Mouse (Mus musculus): ENCODE data around the gene Gm19684. TPM values are rescaled to one million over a fixed set of nuclear protein-coding genes. Genes with fewer than 3 reads are reported as not detected.
"Not testable (repeated sequence)": the region's sequence is repeated elsewhere in the genome, so short reads cannot be mapped to it uniquely, and the experiment has no call there.

Gm19684 gene
- polyA plus RNA-seq, 1 experiment from 2014 or later: not detected

DNA sequence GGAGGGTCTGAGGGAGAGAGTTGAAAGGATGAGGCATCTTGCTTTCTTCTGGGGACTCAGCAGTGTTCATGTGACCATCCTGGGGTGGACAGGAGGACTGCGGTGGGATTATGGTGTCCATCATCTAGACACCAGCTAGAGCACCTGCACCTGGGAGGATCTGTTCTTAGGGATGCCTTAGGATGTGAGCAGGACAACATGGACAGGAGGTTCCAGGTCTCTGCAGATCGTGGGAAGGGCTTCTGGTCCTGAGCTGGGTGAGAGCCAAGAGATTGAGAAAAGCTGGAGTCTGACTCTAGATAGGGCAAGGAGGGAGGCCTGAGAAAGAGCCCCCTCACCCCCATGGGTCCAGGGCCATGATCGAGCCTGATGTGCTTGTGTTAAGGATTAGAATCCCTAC, 11.3 kb upstream of the Gm19684 start:
- not testable (repeated sequence) for H3K27ac ChIP-seq (replicated peaks); H3K9ac ChIP-seq; H3K4me2 ChIP-seq; ATAC-seq (ENCODE audit: insufficient read depth); H3K4me1 ChIP-seq (replicated peaks); H3K4me3 ChIP-seq (replicated peaks); H3K9me3 ChIP-seq (replicated peaks); H3K36me3 ChIP-seq (replicated peaks)
- WGBS (ENCODE audit: insufficient replicate concordance): 35% methylated on average over 3 of the region's 3 CpGs
- H3K27me3 ChIP-seq: peaks cover 44% of the 10 kb centered on the region

DNA sequence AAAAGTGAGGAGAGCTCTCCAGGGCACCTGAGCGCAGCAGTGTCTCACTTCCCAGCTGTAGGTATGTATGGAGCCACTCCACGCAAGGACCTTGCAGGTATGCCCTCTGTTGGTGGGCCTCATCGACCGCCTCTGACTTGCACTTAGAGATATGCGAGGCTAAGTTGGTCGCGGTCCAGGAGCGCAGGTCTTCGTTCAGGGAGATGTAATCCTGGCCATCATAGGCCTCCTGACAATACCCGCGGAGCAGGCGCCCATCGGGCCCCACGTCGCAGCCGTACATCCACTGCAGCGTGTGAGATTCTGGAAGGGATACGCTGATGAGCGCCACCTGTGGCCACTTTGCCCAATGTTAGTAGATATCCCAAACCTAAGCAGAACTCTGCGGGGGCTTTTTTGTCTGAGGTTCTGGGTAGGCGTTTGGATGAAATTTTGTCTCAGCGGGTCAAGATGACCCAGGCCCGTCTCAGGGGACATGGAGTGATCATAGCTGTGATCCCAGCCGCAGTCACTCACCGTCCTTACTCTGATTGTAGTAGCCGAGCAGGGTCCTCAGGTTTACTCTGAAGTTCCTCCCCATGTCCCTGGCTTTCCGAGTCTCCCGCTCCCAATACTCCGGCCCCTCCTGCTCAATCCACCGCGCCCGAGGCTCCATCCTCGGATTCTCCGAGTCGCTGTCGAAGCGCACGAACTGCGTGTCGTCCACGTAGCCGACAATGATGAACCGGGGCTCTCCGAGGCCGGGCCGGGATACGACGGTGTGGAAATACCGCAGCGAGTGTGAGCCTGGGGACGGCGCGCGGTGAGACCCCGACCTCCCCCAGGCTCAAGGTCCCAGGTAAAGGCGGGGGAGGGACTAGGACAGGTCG, 10.6 kb upstream of the Gm19684 start:
- not testable (repeated sequence) for H3K36me3 ChIP-seq (replicated peaks); H3K9ac ChIP-seq; ATAC-seq (ENCODE audit: insufficient read depth); H3K9me3 ChIP-seq (replicated peaks); H3K4me1 ChIP-seq (replicated peaks); H3K27ac ChIP-seq (replicated peaks)
- peak overlapping the region; percentile 63 for H3K4me2 ChIP-seq
- H3K27me3 ChIP-seq: peaks cover 44% of the 10 kb centered on the region
- 1% methylated on average over 57 of the region's 57 CpGs for WGBS (ENCODE audit: insufficient replicate concordance)
- peak overlapping the region; percentile 30 for H3K4me3 ChIP-seq (replicated peaks)

DNA sequence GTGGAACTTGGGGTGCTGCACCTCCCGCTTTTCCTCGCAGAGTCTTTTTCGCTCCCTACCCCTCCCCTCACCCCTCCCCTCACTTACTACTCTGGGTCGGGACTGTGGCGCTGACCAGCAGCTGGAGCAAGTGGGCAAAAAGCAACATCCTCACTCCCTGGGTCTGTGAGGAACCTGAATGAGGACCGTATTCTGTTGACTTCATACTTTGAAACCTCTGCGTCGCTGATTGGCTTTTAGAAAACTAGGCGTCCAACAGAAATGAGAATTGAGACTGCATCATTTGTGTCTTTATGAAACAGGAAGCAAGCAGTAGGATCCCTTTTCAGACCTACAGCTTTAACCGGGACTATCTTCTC, 10.0 kb upstream of the Gm19684 start:
- not testable (repeated sequence) for H3K9me3 ChIP-seq (replicated peaks); H3K27ac ChIP-seq (replicated peaks); H3K36me3 ChIP-seq (replicated peaks); H3K9ac ChIP-seq; H3K4me1 ChIP-seq (replicated peaks); ATAC-seq (ENCODE audit: insufficient read depth)
- Histone ChIP-seq H3K4me3 (replicated peaks) (peak overlapping the region; percentile 30), H3K27me3 (peaks cover 44% of the 10 kb centered on the region), H3K4me2 (peak overlapping the region; percentile 63)
- WGBS (ENCODE audit: insufficient replicate concordance): 1% methylated on average over 10 of the region's 10 CpGs

DNA sequence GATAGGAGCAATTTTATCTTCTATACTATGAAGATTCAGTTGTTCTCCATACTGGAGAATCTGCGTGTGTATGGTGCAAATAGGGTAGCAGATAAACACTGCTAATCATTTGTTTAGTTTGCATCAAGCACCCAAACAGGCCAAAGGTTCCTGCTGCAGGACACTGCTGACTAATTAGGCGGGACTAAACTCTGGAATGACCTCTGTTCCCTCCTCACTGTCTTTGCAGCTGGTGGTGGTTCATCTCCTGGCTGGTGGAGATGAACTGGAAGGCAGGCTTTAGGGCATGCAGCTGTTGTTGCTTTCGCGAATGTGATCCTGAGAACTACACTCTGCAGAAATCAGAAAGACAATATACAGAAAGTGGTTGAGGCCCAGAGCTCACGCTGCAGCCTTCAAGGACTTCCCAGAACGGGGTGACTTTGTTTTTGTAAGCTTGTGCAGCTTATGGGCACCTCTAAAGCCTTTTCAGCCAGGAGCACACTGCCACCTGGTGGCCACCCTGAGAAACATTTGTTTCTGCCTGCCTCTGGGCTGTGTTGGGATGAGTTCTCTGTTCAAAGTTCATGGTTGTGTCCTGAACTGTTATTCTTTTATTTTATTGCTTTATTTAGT, 7.4 kb upstream of the Gm19684 start:
- not testable (repeated sequence) for H3K36me3 ChIP-seq (replicated peaks); H3K9me3 ChIP-seq (replicated peaks); H3K4me2 ChIP-seq; H3K4me1 ChIP-seq (replicated peaks); H3K9ac ChIP-seq; H3K27ac ChIP-seq (replicated peaks); H3K4me3 ChIP-seq (replicated peaks); ATAC-seq (ENCODE audit: insufficient read depth)
- WGBS (ENCODE audit: insufficient replicate concordance): 17% methylated on average over 6 of the region's 6 CpGs
- peaks cover 37% of the 10 kb centered on the region for H3K27me3 ChIP-seq

DNA sequence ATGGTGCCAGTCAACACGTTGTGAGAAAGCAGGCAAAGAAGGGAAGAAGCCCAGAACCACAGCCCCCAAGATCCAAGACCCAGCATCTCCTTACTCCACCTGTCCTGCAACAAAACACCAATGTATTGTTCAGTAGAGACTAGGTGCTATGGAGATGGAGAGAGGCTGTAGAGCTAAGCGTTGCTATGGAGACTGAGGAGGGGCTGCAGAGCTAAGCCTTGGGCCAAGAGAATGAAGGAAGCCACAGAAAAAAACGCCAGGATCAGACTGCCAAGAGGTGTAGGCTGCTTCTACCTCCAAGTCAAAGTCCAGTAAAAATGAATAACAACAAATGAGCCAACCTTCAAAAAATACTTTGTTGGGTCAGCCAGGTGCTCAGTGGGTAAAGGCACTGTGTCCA, 4.9 kb upstream of the Gm19684 start:
- ATAC-seq (ENCODE audit: insufficient read depth); H3K4me1 ChIP-seq (replicated peaks); H3K36me3 ChIP-seq (replicated peaks); H3K9me3 ChIP-seq (replicated peaks); H3K9ac ChIP-seq; H3K4me2 ChIP-seq; H3K27ac ChIP-seq (replicated peaks); H3K4me3 ChIP-seq (replicated peaks): not testable (repeated sequence)
- 22% methylated on average over 3 of the region's 3 CpGs for WGBS (ENCODE audit: insufficient replicate concordance)
- H3K27me3 ChIP-seq: peaks cover 35% of the 10 kb centered on the region

DNA sequence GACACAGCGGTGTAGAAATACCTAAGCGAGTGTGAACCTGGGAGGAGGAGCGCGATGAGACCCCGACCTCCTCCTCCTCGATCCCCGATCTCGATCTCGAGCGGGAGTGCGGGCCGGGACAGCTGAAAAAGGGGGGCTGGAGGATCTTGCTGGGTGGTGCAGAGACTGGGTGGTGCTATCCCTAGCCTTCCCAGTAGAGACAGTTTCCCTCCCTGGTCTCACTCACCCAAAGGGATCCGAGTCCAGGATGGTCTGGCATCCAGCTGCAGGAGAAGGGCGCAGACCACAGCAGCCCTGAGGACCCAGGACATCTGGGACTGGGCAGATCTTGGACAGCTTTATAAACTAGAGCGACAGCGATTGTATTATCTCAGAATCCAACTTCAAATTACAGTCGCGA, 639 bp upstream of the Gm19684 start:
- not testable (repeated sequence) for ATAC-seq (ENCODE audit: insufficient read depth); H3K4me3 ChIP-seq (replicated peaks); H3K9ac ChIP-seq; H3K9me3 ChIP-seq (replicated peaks); H3K4me1 ChIP-seq (replicated peaks); H3K27ac ChIP-seq (replicated peaks); H3K36me3 ChIP-seq (replicated peaks)
- peak overlapping the region; percentile 45 for H3K4me2 ChIP-seq
- WGBS (ENCODE audit: insufficient replicate concordance): 20% methylated on average over 18 of the region's 18 CpGs
- H3K27me3 ChIP-seq: peaks cover 38% of the 10 kb centered on the region

DNA sequence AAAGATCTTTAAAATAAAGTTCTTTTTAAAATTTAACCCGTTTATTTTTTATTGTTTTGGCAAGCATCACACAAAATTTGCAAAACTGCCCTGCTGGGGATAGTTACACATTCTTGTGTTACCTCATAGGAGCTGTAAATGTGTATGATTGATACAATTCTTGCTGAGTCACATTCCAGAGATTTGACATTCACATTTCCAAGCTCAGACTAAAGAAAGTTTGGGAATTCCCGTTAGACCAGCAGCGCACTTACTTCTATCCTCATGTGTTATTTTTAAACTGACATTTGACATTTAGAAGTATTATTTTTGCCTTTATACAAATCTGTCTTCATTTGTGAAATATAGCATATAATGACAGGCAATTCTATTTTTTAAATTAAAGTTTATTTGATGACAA, 2.6 kb downstream of the Gm19684 start:
- not testable (repeated sequence) for H3K9me3 ChIP-seq (replicated peaks); H3K4me2 ChIP-seq; H3K9ac ChIP-seq; H3K4me3 ChIP-seq (replicated peaks); H3K36me3 ChIP-seq (replicated peaks); H3K4me1 ChIP-seq (replicated peaks); ATAC-seq (ENCODE audit: insufficient read depth); H3K27ac ChIP-seq (replicated peaks)
- 54% methylated on average over 3 of the region's 3 CpGs for WGBS (ENCODE audit: insufficient replicate concordance)
- peaks cover 33% of the 10 kb centered on the region for H3K27me3 ChIP-seq

DNA sequence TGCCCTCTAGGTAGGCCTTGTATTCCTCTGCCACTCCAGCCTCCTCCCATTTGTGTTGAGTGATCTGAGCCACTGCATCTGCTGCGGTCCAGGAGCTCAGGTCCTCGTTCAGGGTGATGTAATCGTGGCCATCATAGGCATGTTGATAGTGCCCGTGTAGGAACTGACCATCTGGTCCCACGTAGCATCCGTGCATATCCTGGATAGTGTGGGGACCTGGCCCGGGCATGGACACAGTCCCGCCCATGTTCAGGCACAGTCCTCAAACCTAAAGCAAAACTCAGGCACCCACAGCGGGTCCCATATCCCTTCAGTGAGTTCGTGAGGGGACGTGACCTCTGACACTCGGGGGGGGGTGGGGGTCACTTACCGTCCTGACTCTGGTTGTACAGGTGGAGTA, 7.0 kb downstream of the Gm19684 start:
- H3K9me3 ChIP-seq (replicated peaks); H3K36me3 ChIP-seq (replicated peaks); H3K9ac ChIP-seq; H3K4me3 ChIP-seq (replicated peaks); H3K27me3 ChIP-seq; H3K4me2 ChIP-seq; H3K27ac ChIP-seq (replicated peaks); H3K4me1 ChIP-seq (replicated peaks); ATAC-seq (ENCODE audit: insufficient read depth): not testable (repeated sequence)
- 46% methylated on average over 12 of the region's 13 CpGs for WGBS (ENCODE audit: insufficient replicate concordance)

DNA sequence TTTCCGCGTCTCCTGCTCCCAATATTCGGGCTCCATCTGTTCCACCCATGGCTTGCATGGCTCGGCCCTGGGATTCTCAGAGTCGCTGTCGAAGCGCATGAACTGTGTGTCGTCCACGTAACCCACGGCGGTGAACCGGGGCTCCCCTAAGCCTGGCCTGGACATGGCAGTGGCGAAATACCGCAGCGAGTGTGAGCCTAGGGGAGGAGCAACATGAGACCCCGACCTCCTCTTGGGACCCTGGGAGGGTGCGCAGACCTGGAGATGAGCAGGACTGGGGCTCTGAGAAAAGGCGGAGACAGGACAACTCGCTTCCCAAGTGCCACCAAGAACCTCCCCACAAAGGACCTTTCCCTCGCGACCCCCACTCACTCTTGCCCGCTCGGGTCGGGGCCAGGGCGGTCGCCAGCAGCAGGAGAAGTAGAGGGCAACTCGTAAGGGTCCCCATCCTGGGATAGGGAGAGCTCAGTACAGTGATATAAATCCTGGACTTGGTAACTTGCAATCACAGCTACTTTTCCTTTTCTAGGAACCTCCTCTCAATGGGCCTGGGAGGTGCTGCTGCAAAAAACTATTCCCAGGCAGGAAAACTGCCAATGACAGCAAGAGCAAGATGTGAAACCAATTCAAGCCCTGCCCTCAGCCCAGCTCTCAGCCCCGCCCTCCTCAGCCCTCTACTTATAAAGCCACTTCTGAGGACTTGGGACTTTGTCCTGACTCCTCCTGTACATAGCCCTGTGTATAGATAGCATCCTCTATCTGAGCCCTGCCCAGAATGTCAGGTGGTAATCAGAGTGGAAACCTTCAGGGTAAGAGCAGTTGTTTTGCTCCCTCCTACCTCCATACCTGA, 7.7 kb downstream of the Gm19684 start, which contains the start of gene Gm7030:
Gene Gm7030, minus strand, starts transcription at position 458 of the 850 bp plus-strand sequence.
- not testable (repeated sequence) for H3K4me3 ChIP-seq (replicated peaks); H3K36me3 ChIP-seq (replicated peaks); H3K9me3 ChIP-seq (replicated peaks); H3K4me2 ChIP-seq; H3K9ac ChIP-seq; H3K4me1 ChIP-seq (replicated peaks); ATAC-seq (ENCODE audit: insufficient read depth); H3K27ac ChIP-seq (replicated peaks); H3K27me3 ChIP-seq
- WGBS (ENCODE audit: insufficient replicate concordance): 19% methylated on average over 28 of the region's 28 CpGs

DNA sequence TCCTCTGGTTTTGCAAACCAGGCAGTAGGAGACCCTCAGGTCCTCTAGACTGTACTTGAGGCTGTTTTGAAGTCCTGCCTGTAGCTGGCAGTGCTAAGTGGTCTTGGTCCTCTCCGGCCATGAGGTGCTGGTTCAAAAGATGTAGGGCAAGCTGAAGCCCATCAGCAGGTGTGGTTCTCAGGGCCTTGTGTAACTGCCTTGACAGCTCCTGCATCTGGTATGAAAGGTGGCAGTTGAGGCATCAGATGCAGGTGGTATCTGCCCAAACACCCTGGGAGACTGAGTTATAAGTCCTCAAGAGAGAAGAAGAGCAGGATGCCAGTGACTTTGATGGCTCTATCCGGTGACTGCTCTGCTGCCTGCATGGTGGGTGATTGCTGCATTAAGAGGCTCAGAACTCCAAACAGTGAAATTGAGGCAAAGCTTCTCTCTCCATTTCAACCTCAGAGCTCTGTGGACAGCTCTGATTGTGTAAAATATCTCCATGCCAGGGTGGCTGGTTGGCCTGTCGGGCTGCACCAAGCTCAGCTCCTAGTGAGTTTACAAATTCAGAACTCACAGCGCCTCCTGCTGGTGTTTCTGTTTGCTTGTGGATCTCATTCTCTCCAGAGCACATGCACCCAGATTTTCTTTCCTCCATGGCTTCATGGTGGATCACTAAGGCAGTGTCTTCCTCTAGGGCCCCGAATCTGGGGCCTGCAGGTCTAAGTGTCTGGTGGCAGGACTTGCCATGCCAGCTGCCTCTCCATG, 10.2 kb downstream of the Gm19684 start:
- WGBS (ENCODE audit: insufficient replicate concordance): 47% methylated on average over 5 of the region's 5 CpGs
- H3K4me1 ChIP-seq (replicated peaks): no peaks in the 10 kb centered on the region

More for the DNA sequence above, 10.2 kb downstream of the Gm19684 start:
- Histone ChIP-seq H3K4me2 (no peak overlapping the region), H3K9ac (no peak overlapping the region), H3K27me3 (no peaks in the 10 kb centered on the region; the same call in 1 of the 2 replicates), H3K9me3 (replicated peaks) (no peaks in the 10 kb centered on the region), H3K36me3 (replicated peaks) (no peaks in the 10 kb centered on the region), H3K4me3 (replicated peaks) (no peak overlapping the region), H3K27ac (replicated peaks) (no peak overlapping the region)
- ATAC-seq (ENCODE audit: insufficient read depth): no peak
